Mouse (Mus musculus): ENCODE results near the gene Gdpgp1.

DNA sequence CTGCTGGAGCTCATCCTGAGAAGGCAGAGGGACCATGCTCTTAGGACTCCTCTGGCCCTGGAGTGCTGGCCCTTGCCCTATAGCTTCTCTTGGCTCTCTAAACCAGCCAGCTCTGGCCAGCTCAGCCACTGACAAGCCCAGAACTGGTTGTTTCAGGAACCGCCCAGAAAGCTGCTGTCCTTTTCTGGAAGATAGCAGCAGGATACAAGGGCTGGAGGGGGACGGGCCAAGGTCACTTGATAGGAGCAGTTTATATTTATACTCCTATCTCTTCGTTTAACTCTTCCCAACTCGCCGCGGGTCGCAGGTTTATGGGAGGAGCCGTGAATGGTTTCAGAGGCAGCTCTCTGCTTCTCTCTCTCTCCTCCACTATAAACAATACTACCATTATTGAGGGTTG is 46.6 kb upstream of the Gdpgp1 start:
- TF ChIP-seq POLR2A (IDR thresholded peaks at IDR 0.05; ENCODE audit: borderline replicate concordance, extremely low read depth, insufficient read depth, insufficient read length, poor library complexity, severe bottlenecking) (no peak), CTCF (IDR thresholded peaks at IDR 0.05; ENCODE audit: borderline replicate concordance, extremely low read depth, insufficient read depth, insufficient read length) (no peak)
